Mouse (Mus musculus) MEL (cell line): ENCODE data around the gene Rgl3. TPM values are rescaled to one million over a fixed set of nuclear protein-coding genes. Genes with fewer than 3 reads are reported as not detected.

Experiments used
- DNase-seq: peaks from one replicate; pipeline ENCODE4 v3.0.0; 2011; ENCODE audit warnings: low read depth, low spot score
- H3K27ac ChIP-seq: 2 replicates; pipeline ENCODE4 v1.5.1; 2012; ENCODE audit warnings: low read depth, mild to moderate bottlenecking, control low read depth, low read length, moderate library complexity; ENCODE audit not compliant: control insufficient read depth
- H3K27me3 ChIP-seq, 2 experiments: fragments of 150-350 bp in 1 of 2; sonication (generic) in 1 of 2; 2 replicates each; pipeline ENCODE4 v1.6.1; 2012; ENCODE audit warnings: low read length in 2 of 2, mild to moderate bottlenecking in 2 of 2, improper control_type of control experiment in 1 of 2, moderate library complexity in 1 of 2; ENCODE audit not compliant: insufficient read depth in 2 of 2, control insufficient read depth in 1 of 2
- H3K36me3 ChIP-seq, 2 experiments: 2 replicates each; pipeline ENCODE4 v1.6.1; 2012 to 2014; ENCODE audit warnings: low read length in 2 of 2, improper control_type of control experiment in 1 of 2, inconsistent platforms in 1 of 2, mild to moderate bottlenecking in 1 of 2; ENCODE audit not compliant: insufficient read depth in 2 of 2, control insufficient read depth in 1 of 2
- H3K4me1 ChIP-seq, 2 experiments: fragments of 150-350 bp in 1 of 2; sonication (generic) in 1 of 2; 2 replicates each; pipeline ENCODE4 v1.6.1; 2012; ENCODE audit warnings: low read length in 2 of 2, improper control_type of control experiment in 1 of 2, mild to moderate bottlenecking in 1 of 2; ENCODE audit not compliant: insufficient read depth in 2 of 2, control insufficient read depth in 1 of 2
- H3K4me3 ChIP-seq, 2 experiments: fragments of 150-350 bp in 1 of 2; sonication (generic) in 1 of 2; 2 replicates each; pipeline ENCODE4 v1.5.1; 2012; ENCODE audit warnings: low read depth in 2 of 2, low read length in 2 of 2, mild to moderate bottlenecking in 2 of 2, moderate library complexity in 2 of 2, control low read depth in 1 of 2, improper control_type of control experiment in 1 of 2; ENCODE audit not compliant: control insufficient read depth in 1 of 2, insufficient read depth in 1 of 2
- H3K79me2 ChIP-seq: 2 replicates; pipeline ENCODE4 v1.6.1; 2012; ENCODE audit warnings: mild to moderate bottlenecking, low read length, moderate library complexity; ENCODE audit not compliant: control insufficient read depth, poor library complexity, insufficient read depth
- H3K9ac ChIP-seq: 2 replicates; pipeline ENCODE4 v1.6.1; 2012; ENCODE audit warnings: low read depth, mild to moderate bottlenecking, control low read depth, low read length, moderate library complexity; ENCODE audit not compliant: control insufficient read depth, poor library complexity, severe bottlenecking
- H3K9me3 ChIP-seq: fragments of 150-350 bp; sonication (generic); replicated peaks from 2 replicates; pipeline ENCODE4 v1.6.1; 2012; ENCODE audit warnings: mild to moderate bottlenecking, low read length, improper control_type of control experiment, moderate library complexity; ENCODE audit not compliant: insufficient read depth
- CHD2 ChIP-seq: IDR thresholded peaks from 2 replicates; pipeline ENCODE4 v1.6.1; 2011; ENCODE audit warnings: low read length, improper control_type of control experiment
- CTCF ChIP-seq, 3 experiments: IDR thresholded peaks in 2 of 3; conservative IDR thresholded peaks in 1 of 3; 2 replicates each; pipeline ENCODE4 v1.5.1; 2011 to 2012; ENCODE audit warnings: low read length in 3 of 3, low read depth in 2 of 3, mild to moderate bottlenecking in 2 of 3, improper control_type of control experiment in 1 of 3, inconsistent platforms in 1 of 3, mixed read lengths in 1 of 3, moderate library complexity in 1 of 3; ENCODE audit not compliant: control insufficient read depth in 1 of 3, insufficient read depth in 1 of 3, poor library complexity in 1 of 3, severe bottlenecking in 1 of 3
- E2F4 ChIP-seq: IDR thresholded peaks from 2 replicates; pipeline ENCODE4 v1.6.1; 2011; ENCODE audit warnings: low read depth, low read length, improper control_type of control experiment, borderline replicate concordance
- ELF1 ChIP-seq: IDR thresholded peaks from 2 replicates; pipeline ENCODE4 v1.6.1; 2014; ENCODE audit warnings: low read depth, mild to moderate bottlenecking, inconsistent platforms, low read length, improper control_type of control experiment, moderate library complexity
- EP300 ChIP-seq, 2 experiments: IDR thresholded peaks; 2 replicates each; pipeline ENCODE4 v1.6.1; 2011; ENCODE audit warnings: improper control_type of control experiment in 2 of 2, low read length in 2 of 2, low read depth in 1 of 2, mild to moderate bottlenecking in 1 of 2
- ETS1 ChIP-seq: IDR thresholded peaks from 2 replicates; pipeline ENCODE4 v1.6.1; 2012; ENCODE audit warnings: low read depth, mild to moderate bottlenecking, inconsistent platforms, low read length, improper control_type of control experiment, moderate library complexity
- HCFC1 ChIP-seq: IDR thresholded peaks from 2 replicates; pipeline ENCODE4 v1.6.1; 2012; ENCODE audit warnings: low read depth, mild to moderate bottlenecking, inconsistent platforms, low read length, improper control_type of control experiment, moderate library complexity
- MAX ChIP-seq: IDR thresholded peaks from 2 replicates; pipeline ENCODE4 v1.6.1; 2011; ENCODE audit warnings: low read length, improper control_type of control experiment
- MAZ ChIP-seq: IDR thresholded peaks from 2 replicates; pipeline ENCODE4 v1.6.1; 2012; ENCODE audit warnings: low read depth, mild to moderate bottlenecking, inconsistent platforms, low read length, improper control_type of control experiment
- MEF2A ChIP-seq: IDR thresholded peaks from 2 replicates; pipeline ENCODE4 v1.6.1; 2014; ENCODE audit warnings: low read depth, mild to moderate bottlenecking, inconsistent platforms, low read length, improper control_type of control experiment; ENCODE audit not compliant: poor library complexity, insufficient replicate concordance, severe bottlenecking; ENCODE audit errors: extremely low read depth
- MXI1 ChIP-seq: IDR thresholded peaks from 2 replicates; pipeline ENCODE4 v1.6.1; 2011; ENCODE audit warnings: mild to moderate bottlenecking, low read depth, low read length, improper control_type of control experiment
- MYB ChIP-seq: IDR thresholded peaks from 2 replicates; pipeline ENCODE4 v1.6.1; 2011; ENCODE audit warnings: mild to moderate bottlenecking, low read depth, low read length, improper control_type of control experiment
- MYC ChIP-seq: IDR thresholded peaks from 2 replicates; pipeline ENCODE4 v1.6.1; 2011; ENCODE audit warnings: low read depth, mild to moderate bottlenecking, low read length, improper control_type of control experiment, moderate library complexity
- NELFE ChIP-seq: IDR thresholded peaks from 2 replicates; pipeline ENCODE4 v1.6.1; 2011; ENCODE audit warnings: low read depth, low read length, improper control_type of control experiment
- NRF1 ChIP-seq: IDR thresholded peaks from 2 replicates; pipeline ENCODE4 v1.6.1; 2014; ENCODE audit warnings: low read depth, mild to moderate bottlenecking, inconsistent platforms, low read length, improper control_type of control experiment, moderate library complexity; ENCODE audit not compliant: poor library complexity, insufficient read depth, severe bottlenecking
- POLR2A ChIP-seq, 2 experiments: IDR thresholded peaks; 2 replicates each; pipeline ENCODE4 v1.6.1; 2011 to 2012; ENCODE audit warnings: low read length in 2 of 2, mild to moderate bottlenecking in 2 of 2, control low read depth in 1 of 2, improper control_type of control experiment in 1 of 2, low read depth in 1 of 2, moderate library complexity in 1 of 2; ENCODE audit not compliant: control insufficient read depth in 1 of 2, insufficient read depth in 1 of 2, poor library complexity in 1 of 2
- POLR2AphosphoS2 ChIP-seq: IDR thresholded peaks from 2 replicates; pipeline ENCODE4 v1.6.1; 2011; ENCODE audit warnings: low read length, improper control_type of control experiment
- SIN3A ChIP-seq: IDR thresholded peaks from 2 replicates; pipeline ENCODE4 v1.6.1; 2012; ENCODE audit warnings: low read length, improper control_type of control experiment, inconsistent platforms
- SMC3 ChIP-seq: IDR thresholded peaks from 2 replicates; pipeline ENCODE4 v1.6.1; 2011; ENCODE audit warnings: low read depth, low read length, improper control_type of control experiment
- TAL1 ChIP-seq: IDR thresholded peaks from 2 replicates; pipeline ENCODE4 v1.6.1; 2012; ENCODE audit warnings: mild to moderate bottlenecking, inconsistent platforms, low read length, moderate library complexity, mixed read lengths
- TBP ChIP-seq: IDR thresholded peaks from 2 replicates; pipeline ENCODE4 v1.8.0; 2011; ENCODE audit warnings: low read depth, low read length, improper control_type of control experiment
- UBTF ChIP-seq: IDR thresholded peaks from 2 replicates; pipeline ENCODE4 v1.6.1; 2012; ENCODE audit warnings: low read depth, mild to moderate bottlenecking, inconsistent platforms, low read length, improper control_type of control experiment, moderate library complexity, borderline replicate concordance; ENCODE audit not compliant: insufficient read depth
- USF1 ChIP-seq: IDR thresholded peaks from 2 replicates; pipeline ENCODE4 v1.6.1; 2014; ENCODE audit warnings: low read depth, mild to moderate bottlenecking, inconsistent platforms, low read length, improper control_type of control experiment, moderate library complexity
- ZMIZ1 ChIP-seq: IDR thresholded peaks from 2 replicates; pipeline ENCODE4 v1.6.1; 2012; ENCODE audit warnings: low read depth, mild to moderate bottlenecking, inconsistent platforms, low read length, improper control_type of control experiment, moderate library complexity
- polyA plus RNA-seq, 2 experiments: library from polyadenylated mRNA; stranded (reverse) in 1 of 2; unstranded in 1 of 2; fragments of >175 nt in 1 of 2; fragments of >200 nt in 1 of 2; gene quantifications; 2 replicates each; pipeline versions ENCODE4 v1.2.1 to v1.2.4; 2012; ENCODE audit warnings: low replicate concordance in 2 of 2, low read depth in 1 of 2; ENCODE audit not compliant: insufficient read length in 2 of 2, insufficient read depth in 1 of 2, missing spikeins in 1 of 2
- total RNA-seq: library from RNA; depleted of rRNA; stranded (reverse); fragments of 300-350 nt; gene quantifications from 2 replicates; pipeline ENCODE4 v1.2.3, GENCODE M21; 2012

The Rgl3 gene
- total and polyA plus RNA-seq, 3 experiments, result not detected

DNA sequence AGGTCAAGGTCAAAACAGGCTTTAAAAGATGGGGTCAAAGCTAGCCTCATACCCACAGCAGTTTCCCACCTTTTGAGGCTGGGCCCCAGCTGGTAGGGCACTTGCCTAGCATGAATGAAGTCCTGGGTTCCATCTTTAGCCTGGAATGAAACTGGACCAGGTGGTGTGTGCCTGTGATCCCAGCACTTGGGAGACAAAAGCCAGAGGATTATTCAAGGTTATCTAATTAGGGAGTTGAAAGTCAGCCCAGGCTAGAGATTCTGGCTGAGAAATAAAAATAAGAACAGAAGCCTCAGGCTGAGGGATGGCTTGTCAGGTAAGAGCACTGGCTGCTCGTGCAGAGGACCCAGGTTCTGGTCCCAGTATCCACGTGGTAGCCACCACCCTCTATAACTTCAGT is 57.2 kb downstream of the Rgl3 start:
- Histone ChIP-seq H3K9me3 (no peaks in the 10 kb centered on the region), H3K79me2 (no peaks in the 10 kb centered on the region), H3K4me1 (peaks cover 17 to 29% of the 10 kb centered on the region in 2 experiments), H3K4me3 (no peak overlapping the region), H3K9ac (no peak overlapping the region), H3K27me3 (no peaks in the 10 kb centered on the region), H3K27ac (no peak overlapping the region), H3K36me3 (peaks cover 0 to 23% of the 10 kb centered on the region in 2 experiments; a peak in 2 of 4 replicates)
- DNase-seq, result no peak
- TF ChIP-seq HCFC1 (no peak), MAX (0 out of 2 replicates have a peak, but pooled peaks have one; percentile 25), SIN3A (0 out of 2 replicates have a peak, but pooled peaks have one; percentile 40)

DNA sequence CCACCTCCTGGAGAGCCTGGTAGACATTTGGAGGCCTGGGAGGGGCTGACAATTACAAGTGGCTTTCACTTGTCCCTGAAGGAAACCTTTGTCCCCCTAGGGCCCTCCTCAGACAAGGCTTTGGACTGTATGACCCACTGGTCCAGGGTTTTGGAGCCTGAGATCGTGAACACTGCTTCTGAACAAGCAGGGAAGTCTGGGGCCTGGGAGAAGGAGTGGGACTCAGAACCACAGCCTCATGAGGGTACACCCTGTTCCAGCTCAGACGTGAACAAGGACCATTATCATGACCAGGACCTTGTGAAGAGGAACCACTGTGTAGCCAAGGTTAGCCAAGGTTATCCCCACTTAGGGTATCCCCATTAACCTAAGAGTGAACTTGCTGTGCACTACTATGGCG is 60.0 kb downstream of the Rgl3 start:
- H3K27me3 ChIP-seq, result no peaks in the 10 kb centered on the region
- peaks cover 8% of the 10 kb centered on the region for H3K79me2 ChIP-seq
- H3K9me3 ChIP-seq, result no peaks in the 10 kb centered on the region
- no peak for DNase-seq
- H3K36me3 ChIP-seq, result peaks cover 2 to 32% of the 10 kb centered on the region in 2 experiments
- H3K27ac ChIP-seq, result no peak overlapping the region
- no peak overlapping the region for H3K9ac ChIP-seq
- no peak for TF ChIP-seq ELF1
- H3K4me3 ChIP-seq, result no peak overlapping the region
- H3K4me1 ChIP-seq, result peaks cover 16 to 37% of the 10 kb centered on the region in 2 experiments

DNA sequence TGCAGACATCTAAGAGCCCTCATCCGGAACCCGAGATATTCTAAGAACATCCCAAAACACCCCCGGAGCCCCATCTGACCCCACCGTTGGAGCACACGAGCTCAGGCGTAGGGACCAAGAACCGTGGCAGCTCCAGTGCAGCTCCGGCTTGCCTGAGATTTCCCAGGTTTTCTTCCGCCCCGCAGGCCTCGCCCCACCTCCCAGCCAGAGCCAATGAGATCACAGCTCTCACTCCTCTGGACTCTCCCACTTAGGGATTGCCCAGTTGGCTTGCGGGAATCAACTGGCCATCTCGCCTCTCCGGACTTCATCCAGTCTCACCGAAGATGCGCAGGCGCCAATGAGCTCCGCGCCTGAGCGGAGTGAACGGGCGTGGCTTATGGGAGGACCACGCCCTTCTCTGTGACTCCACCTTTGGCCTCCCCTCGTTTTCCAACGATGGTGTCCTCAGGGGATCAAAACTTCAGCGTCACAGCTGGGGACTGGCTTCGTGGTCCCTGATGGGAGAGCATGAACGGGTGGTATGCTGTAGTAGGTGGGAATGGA is 62.0 kb downstream of the Rgl3 start, which contains the start of the genes Ccdc159 and Tmem205:
TSS of gene Ccdc159 (plus strand) at position 264 of the 546 bp plus-strand sequence.
TSS of gene Tmem205 (minus strand) at position 349 of the 546 bp plus-strand sequence.
- Histone ChIP-seq H3K27me3 (no peaks in the 10 kb centered on the region), H3K27ac (peak within 1 kb of the TSS; percentile 36)
- TF ChIP-seq MYC (peak; percentile 87), MXI1 (peak; percentile 91), MEF2A (peak; percentile 32; the same call in 1 of the 2 replicates), POLR2A (IDR thresholded peaks at IDR 0.05; ENCODE audit: control insufficient read depth in 1 of 2, insufficient read depth in 1 of 2, low read depth in 1 of 2, low read length in 2 of 2, poor library complexity in 1 of 2) (peak in 1 of 2 experiments; percentile 98; a peak in 2 of 4 replicates), SIN3A (peak; percentile 97), TBP (peak; percentile 81), CTCF (IDR thresholded peaks at IDR 0.05 in 2 of 3, conservative IDR thresholded peaks at IDR 0.05 in 1 of 3; ENCODE audit: control insufficient read depth in 1 of 3, insufficient read depth in 1 of 3, low read depth in 2 of 3, low read length in 3 of 3, poor library complexity in 1 of 3, severe bottlenecking in 1 of 3) (no peak), NRF1 (peak; percentile 98), SMC3 (peak; percentile 27; the same call in 1 of the 2 replicates), MAZ (peak; percentile 95), NELFE (peak; percentile 97), EP300 (IDR thresholded peaks at IDR 0.05; ENCODE audit: low read depth in 1 of 2, low read length in 2 of 2) (peak in 1 of 2 experiments; percentile 38; a peak in 3 of 4 replicates), POLR2AphosphoS2 (peak; percentile 92), MAX (peak; percentile 60; the same call in 1 of the 2 replicates), ELF1 (peak; percentile 81; the same call in 1 of the 2 replicates), ETS1 (peak; percentile 63; the same call in 1 of the 2 replicates), MYB (no peak), TAL1 (no peak), UBTF (0 out of 2 replicates have a peak, but pooled peaks have one; percentile 61), HCFC1 (peak; percentile 88), E2F4 (peak; percentile 75; the same call in 1 of the 2 replicates), ZMIZ1 (peak; percentile 90), CHD2 (no peak; the same call in 1 of the 2 replicates), USF1 (peak; percentile 33; the same call in 1 of the 2 replicates)

More for the DNA sequence above, 62.0 kb downstream of the Rgl3 start, which contains the start of the genes Ccdc159 and Tmem205:
- Histone ChIP-seq H3K79me2 (peaks cover 8% of the 10 kb centered on the region), H3K9me3 (no peaks in the 10 kb centered on the region), H3K36me3 (peaks cover 2 to 38% of the 10 kb centered on the region in 2 experiments), H3K9ac (peak within 1 kb of the TSS; percentile 64), H3K4me1 (peaks cover 24 to 44% of the 10 kb centered on the region in 2 experiments), H3K4me3 (peak within 1 kb of the TSS; percentile 50 to 82)
- peak; percentile 100 for DNase-seq
